Mouse (Mus musculus): ENCODE results near the gene Use1. TPM values are rescaled to one million over a fixed set of nuclear protein-coding genes. Genes with fewer than 3 reads are reported as not detected.

The Use1 gene
- total and polyA plus RNA-seq, 3 experiments: 107 to 117 TPM; not detected in 1

- Histone ChIP-seq H3K4me1 (ENCODE audit: control insufficient read depth in 1 of 2, insufficient read depth in 2 of 2, low read length in 2 of 2) (peaks cover 0 to 11% of the 10 kb centered on the region in 2 experiments; a peak in 2 of 4 replicates), H3K36me3 (ENCODE audit: control insufficient read depth in 1 of 2, insufficient read depth in 2 of 2, low read length in 2 of 2) (peaks cover 0 to 9% of the 10 kb centered on the region in 2 experiments; a peak in 2 of 4 replicates), H3K9ac (ENCODE audit: control insufficient read depth, low read depth, low read length, poor library complexity, severe bottlenecking) (peak overlapping the region; percentile 78), H3K9me3 (replicated peaks; ENCODE audit: insufficient read depth, low read length) (no peaks in the 10 kb centered on the region), H3K79me2 (ENCODE audit: control insufficient read depth, insufficient read depth, low read length, poor library complexity) (peaks cover 6% of the 10 kb centered on the region; the same call in 1 of the 2 replicates), H3K4me3 (ENCODE audit: control insufficient read depth in 1 of 2, insufficient read depth in 1 of 2, low read depth in 2 of 2, low read length in 2 of 2) (peak overlapping the region; percentile 36 to 65), H3K27me3 (ENCODE audit: control insufficient read depth in 1 of 2, insufficient read depth in 2 of 2, low read length in 2 of 2) (no peaks in the 10 kb centered on the region), H3K27ac (ENCODE audit: control insufficient read depth, low read depth, low read length) (peak overlapping the region; percentile 92)
- TF ChIP-seq MYC (IDR thresholded peaks at IDR 0.05; ENCODE audit: low read depth, low read length): peak; percentile 85; the same call in 1 of the 2 replicates
- no peak for TF ChIP-seq POLR2AphosphoS5 (IDR thresholded peaks at IDR 0.05; ENCODE audit: borderline replicate concordance, low read depth, low read length)
- TF ChIP-seq POLR2AphosphoS2 (IDR thresholded peaks at IDR 0.05; ENCODE audit: low read length): peak; percentile 73
- peak; percentile 79 for TF ChIP-seq ZNF384 (IDR thresholded peaks at IDR 0.05; ENCODE audit: low read depth, low read length)
- TF ChIP-seq USF1 (IDR thresholded peaks at IDR 0.05; ENCODE audit: low read depth, low read length): no peak
- peak; percentile 92 for TF ChIP-seq SIN3A (IDR thresholded peaks at IDR 0.05; ENCODE audit: low read length)
- peak; percentile 83 for DNase-seq (ENCODE audit: low read depth, low spot score)
Observed at GRCm38 (mm10) chr8:71370711-71371235, 4.1 kb downstream of the Use1 start.

GRCm38 (mm10) chr8:71371236-71371848 is 4.7 kb downstream of the Use1 start, which contains the start of gene Ocel1:
Gene Ocel1, plus strand, starts transcription at chr8:71371298.
- H3K9me3 ChIP-seq (replicated peaks; ENCODE audit: insufficient read depth, low read length): no peaks in the 10 kb centered on the region
- peaks cover 0 to 9% of the 10 kb centered on the region in 2 experiments; a peak in 1 of 4 replicates for H3K36me3 ChIP-seq (ENCODE audit: control insufficient read depth in 1 of 2, insufficient read depth in 2 of 2, low read length in 2 of 2)
- peaks cover 0 to 11% of the 10 kb centered on the region in 2 experiments; a peak in 2 of 4 replicates for H3K4me1 ChIP-seq (ENCODE audit: control insufficient read depth in 1 of 2, insufficient read depth in 2 of 2, low read length in 2 of 2)
- no peaks in the 10 kb centered on the region for H3K27me3 ChIP-seq (ENCODE audit: control insufficient read depth in 1 of 2, insufficient read depth in 2 of 2, low read length in 2 of 2)
- peaks cover 6% of the 10 kb centered on the region; the same call in 1 of the 2 replicates for H3K79me2 ChIP-seq (ENCODE audit: control insufficient read depth, insufficient read depth, low read length, poor library complexity)
- peak within 1 kb of the TSS; percentile 36 to 65 for H3K4me3 ChIP-seq (ENCODE audit: control insufficient read depth in 1 of 2, insufficient read depth in 1 of 2, low read depth in 2 of 2, low read length in 2 of 2)
- H3K27ac ChIP-seq (ENCODE audit: control insufficient read depth, low read depth, low read length): peak within 1 kb of the TSS; percentile 92
- H3K9ac ChIP-seq (ENCODE audit: control insufficient read depth, low read depth, low read length, poor library complexity, severe bottlenecking): peak within 1 kb of the TSS; percentile 78
- peak; percentile 98 for DNase-seq (ENCODE audit: low read depth, low spot score)
- TF ChIP-seq SIN3A (IDR thresholded peaks at IDR 0.05; ENCODE audit: low read length) (peak; percentile 65), ZKSCAN1 (IDR thresholded peaks at IDR 0.05; ENCODE audit: low read depth, low read length) (no peak), SMC3 (IDR thresholded peaks at IDR 0.05; ENCODE audit: low read depth, low read length) (no peak), CTCF (IDR thresholded peaks at IDR 0.05 in 2 of 3, conservative IDR thresholded peaks at IDR 0.05 in 1 of 3; ENCODE audit: control insufficient read depth in 1 of 3, insufficient read depth in 1 of 3, low read depth in 2 of 3, low read length in 3 of 3, poor library complexity in 1 of 3, severe bottlenecking in 1 of 3) (peak; percentile 69 to 99 (median 79)), POLR2AphosphoS5 (IDR thresholded peaks at IDR 0.05; ENCODE audit: borderline replicate concordance, low read depth, low read length) (no peak), E2F4 (IDR thresholded peaks at IDR 0.05; ENCODE audit: borderline replicate concordance, low read depth, low read length) (no peak), USF2 (IDR thresholded peaks at IDR 0.05; ENCODE audit: borderline replicate concordance in 1 of 2, insufficient read depth in 1 of 2, low read depth in 1 of 2, low read length in 2 of 2) (no peak), HCFC1 (IDR thresholded peaks at IDR 0.05; ENCODE audit: low read depth, low read length) (peak; percentile 81), MAZ (IDR thresholded peaks at IDR 0.05; ENCODE audit: low read depth, low read length) (peak; percentile 63; the same call in 1 of the 2 replicates), MEF2A (IDR thresholded peaks at IDR 0.05; ENCODE audit: extremely low read depth, insufficient replicate concordance, low read depth, low read length, poor library complexity, severe bottlenecking) (no peak), CHD1 (IDR thresholded peaks at IDR 0.05; ENCODE audit: low read depth, low read length) (no peak), MAFK (IDR thresholded peaks at IDR 0.05; ENCODE audit: borderline replicate concordance, low read depth, low read length) (no peak), CHD2 (IDR thresholded peaks at IDR 0.05; ENCODE audit: low read length) (no peak), MAX (IDR thresholded peaks at IDR 0.05; ENCODE audit: low read length) (peak; percentile 57; the same call in 1 of the 2 replicates), ZC3H11A (IDR thresholded peaks at IDR 0.05; ENCODE audit: low read depth, low read length) (no peak), MYB (IDR thresholded peaks at IDR 0.05; ENCODE audit: low read depth, low read length) (no peak), EP300 (IDR thresholded peaks at IDR 0.05; ENCODE audit: low read depth in 1 of 2, low read length in 2 of 2) (no peak), KAT2A (conservative IDR thresholded peaks at IDR 0.05; ENCODE audit: low read depth, low read length) (no peak; the same call in 1 of the 2 replicates), POLR2AphosphoS2 (IDR thresholded peaks at IDR 0.05; ENCODE audit: low read length) (no peak), BHLHE40 (IDR thresholded peaks at IDR 0.05; ENCODE audit: borderline replicate concordance, low read depth, low read length) (no peak), ETS1 (IDR thresholded peaks at IDR 0.05; ENCODE audit: low read depth, low read length) (peak; percentile 50; the same call in 1 of the 2 replicates), USF1 (IDR thresholded peaks at IDR 0.05; ENCODE audit: low read depth, low read length) (peak; percentile 44), MXI1 (IDR thresholded peaks at IDR 0.05; ENCODE audit: low read depth, low read length) (peak; percentile 94), POLR2A (IDR thresholded peaks at IDR 0.05; ENCODE audit: control insufficient read depth in 1 of 2, insufficient read depth in 1 of 2, low read depth in 1 of 2, low read length in 2 of 2, poor library complexity in 1 of 2) (peak; percentile 76 to 83), RCOR1 (IDR thresholded peaks at IDR 0.05; ENCODE audit: low read depth, low read length) (no peak), UBTF (IDR thresholded peaks at IDR 0.05; ENCODE audit: borderline replicate concordance, insufficient read depth, low read depth, low read length) (no peak)

Measured in MEL (cell line).